Mouse (Mus musculus) liver, embryonic 16.5 days (tissue): ENCODE data around the gene Trpc2. TPM values are rescaled to one million over a fixed set of nuclear protein-coding genes. Genes with fewer than 3 reads are reported as not detected.
"Not testable (repeated sequence)": the region's sequence is repeated elsewhere in the genome, so short reads cannot be mapped to it uniquely, and the experiment has no call there.

Experiments used
- ATAC-seq: fragments of 200-750 bp; cut with Nextera tagmentation; 2 replicates; pipeline ENCODE4 v1.8.0; 2017; ENCODE audit warnings: low read depth, mild to moderate bottlenecking, moderate number of reproducible peaks, moderate library complexity
- H3K27ac ChIP-seq: fragments of 300-500 bp; sonication (generic); 2 replicates; pipeline ENCODE4 v1.5.1; 2014; ENCODE audit warnings: mild to moderate bottlenecking, low read length
- H3K27me3 ChIP-seq: fragments of 300-500 bp; sonication (generic); 2 replicates; pipeline ENCODE4 v1.6.1; 2014; ENCODE audit warnings: low read depth, low read length, mixed read lengths; ENCODE audit not compliant: control insufficient read depth, insufficient read depth
- H3K36me3 ChIP-seq: fragments of 300-500 bp; sonication (generic); 2 replicates; pipeline ENCODE4 v1.6.1; 2014; ENCODE audit warnings: mild to moderate bottlenecking; ENCODE audit not compliant: control insufficient read depth, insufficient read depth
- H3K4me1 ChIP-seq: fragments of 300-500 bp; sonication (generic); 2 replicates; pipeline ENCODE4 v1.6.1; 2014; ENCODE audit warnings: low read depth, low read length, mixed read lengths; ENCODE audit not compliant: control insufficient read depth
- H3K4me2 ChIP-seq: fragments of 300-500 bp; sonication (generic); 2 replicates; pipeline ENCODE4 v1.6.1; 2014; ENCODE audit warnings: low read depth, low read length, mixed read lengths
- H3K4me3 ChIP-seq: fragments of 300-500 bp; sonication (generic); 2 replicates; pipeline ENCODE4 v1.5.1; 2014; ENCODE audit warnings: low read depth, mild to moderate bottlenecking, low read length
- H3K9ac ChIP-seq: fragments of 300-500 bp; sonication (generic); 2 replicates; pipeline ENCODE4 v1.6.1; 2014; ENCODE audit warnings: low read depth, low read length
- H3K9me3 ChIP-seq: fragments of 300-500 bp; sonication (generic); replicated peaks from 2 replicates; pipeline ENCODE4 v1.6.1; 2016; ENCODE audit warnings: low read length; ENCODE audit not compliant: control insufficient read depth
- WGBS: fragments of 180-500 bp; shearing (Covaris S2); extraction: QIAGEN DNeasy Blood & Tissue Kit; methylation state at CpG from one replicate; pipeline ENCODE4 v1.1.7; 2014; ENCODE audit not compliant: insufficient replicate concordance; 5-methylcytosine and 5-hydroxymethylcytosine counted together
- polyA plus RNA-seq: library from polyadenylated mRNA; unstranded; fragments of >200 nt; fragmentation: Nextera tagmentation; extraction: Ambion mirVana; gene quantifications from 2 replicates; pipeline ENCODE4 v1.2.1, GENCODE M21; 2015

Trpc2 gene
- polyA plus RNA-seq: 0.07 TPM in 1 of 2 replicates, not detected in the other

DNA sequence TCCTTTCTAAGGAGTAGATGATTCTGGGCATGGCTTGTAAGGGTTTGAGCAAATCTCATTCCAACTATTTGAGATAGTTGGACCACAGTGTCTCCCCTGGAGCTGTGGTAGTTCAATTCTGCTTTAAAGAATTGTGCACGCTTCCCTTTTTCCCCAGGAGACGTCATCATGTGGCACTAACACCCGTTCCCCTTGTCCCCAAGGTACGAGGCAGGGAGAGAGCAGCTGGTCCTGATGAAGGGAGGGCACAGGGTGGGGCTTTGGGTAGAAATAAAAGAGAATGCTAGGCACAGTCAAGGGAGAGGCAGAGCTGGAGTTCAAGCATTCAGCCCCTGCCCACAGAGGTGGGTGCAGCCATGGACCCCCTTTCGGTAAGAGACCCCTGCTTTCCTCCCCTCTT lies at the start of gene Trpc2:
Gene Trpc2, plus strand, starts transcription at position 301 of the 400 bp plus-strand sequence.
- no peak within 1 kb of the TSS for H3K4me2 ChIP-seq
- H3K9ac ChIP-seq: no peak within 1 kb of the TSS
- no peaks in the 10 kb centered on the region for H3K27me3 ChIP-seq
- H3K4me1 ChIP-seq: no peaks in the 10 kb centered on the region
- WGBS: 74% methylated on average over 5 of the region's 5 CpGs
- H3K4me3 ChIP-seq: no peak within 1 kb of the TSS
- ATAC-seq: no peak
- H3K36me3 ChIP-seq: peaks cover 26% of the 10 kb centered on the region
- no peaks in the 10 kb centered on the region for H3K9me3 ChIP-seq
- H3K27ac ChIP-seq: no peak within 1 kb of the TSS

DNA sequence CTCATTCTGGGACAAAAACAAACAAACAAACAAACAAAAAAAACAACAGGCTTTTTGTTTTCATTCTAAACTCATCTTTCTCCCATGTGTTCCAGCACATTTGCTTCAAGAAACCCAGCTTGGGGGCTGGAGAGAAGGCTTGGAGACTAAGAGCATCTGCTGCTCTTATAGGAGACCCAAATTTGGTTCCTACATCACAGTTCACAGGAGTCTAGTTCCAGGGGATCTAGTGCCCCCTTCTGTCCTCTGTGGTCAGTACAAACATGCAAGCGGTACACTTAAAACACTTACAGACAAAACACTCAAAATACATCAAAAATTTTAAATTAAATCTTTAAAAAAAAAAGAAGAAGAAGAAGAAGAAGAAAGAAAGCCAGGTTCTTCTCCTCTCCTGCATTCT lies 48.0 kb upstream of the Trpc2 start:
- H3K27ac ChIP-seq: no peak overlapping the region
- no peak overlapping the region for H3K9ac ChIP-seq
- H3K9me3 ChIP-seq: no peaks in the 10 kb centered on the region
- peaks cover 19% of the 10 kb centered on the region for H3K36me3 ChIP-seq
- H3K4me3 ChIP-seq: no peak overlapping the region
- H3K27me3 ChIP-seq: no peaks in the 10 kb centered on the region
- no peak overlapping the region for H3K4me2 ChIP-seq
- no peaks in the 10 kb centered on the region for H3K4me1 ChIP-seq
- WGBS: 86% methylated on average over 1 of the region's 1 CpGs
- ATAC-seq: no peak

DNA sequence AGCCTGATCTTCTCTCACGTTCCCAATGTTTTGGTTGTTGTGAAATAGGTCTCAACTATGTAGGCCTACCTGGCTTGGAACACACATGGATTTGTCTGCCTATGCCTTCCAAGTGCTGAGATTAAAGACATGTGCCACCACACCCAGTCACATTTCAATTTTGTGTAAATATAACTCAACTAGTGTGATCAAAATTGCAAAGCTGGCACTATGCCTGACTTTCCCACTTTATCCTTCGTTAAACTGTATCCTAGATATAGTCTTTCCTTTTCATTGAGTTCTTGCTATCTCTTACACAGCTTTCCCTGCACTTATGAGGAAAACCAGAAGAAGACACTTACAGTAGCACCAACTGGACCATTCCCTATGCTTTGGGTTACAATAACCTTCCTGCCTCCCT lies 47.4 kb upstream of the Trpc2 start:
- WGBS: 78% methylated on average over 2 of the region's 2 CpGs
- H3K36me3 ChIP-seq: peaks cover 19% of the 10 kb centered on the region
- no peak for ATAC-seq

DNA sequence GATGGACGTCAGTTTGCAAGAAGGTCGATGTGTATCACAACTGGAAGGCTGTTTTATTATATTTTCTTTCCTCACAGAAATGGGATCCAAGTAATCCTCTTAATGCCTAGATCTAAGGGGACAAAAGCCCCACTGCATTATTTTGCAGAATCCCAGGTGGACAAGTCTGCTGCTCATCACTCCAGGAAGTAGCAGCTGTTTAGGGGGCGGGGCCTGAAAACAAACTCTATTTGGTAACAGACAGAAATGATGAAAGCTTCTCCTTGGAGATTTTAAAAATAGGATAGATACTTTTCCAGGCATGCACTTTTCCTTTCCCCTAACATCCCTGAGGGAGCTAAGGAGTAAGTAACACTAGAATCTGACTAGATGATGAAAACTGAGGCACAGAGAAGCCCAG lies 45.6 kb upstream of the Trpc2 start:
- Histone ChIP-seq H3K4me2 (no peak overlapping the region), H3K36me3 (peaks cover 19% of the 10 kb centered on the region), H3K27me3 (no peaks in the 10 kb centered on the region), H3K27ac (no peak overlapping the region), H3K9ac (no peak overlapping the region), H3K4me1 (no peaks in the 10 kb centered on the region), H3K9me3 (no peaks in the 10 kb centered on the region), H3K4me3 (no peak overlapping the region)
- ATAC-seq: no peak
- 77% methylated on average over 3 of the region's 3 CpGs for WGBS

More for the DNA sequence above, 47.4 kb upstream of the Trpc2 start:
- no peaks in the 10 kb centered on the region for H3K4me1 ChIP-seq
- no peak overlapping the region for H3K4me2 ChIP-seq
- no peak overlapping the region for H3K27ac ChIP-seq
- no peaks in the 10 kb centered on the region for H3K27me3 ChIP-seq
- H3K9me3 ChIP-seq: no peaks in the 10 kb centered on the region
- H3K9ac ChIP-seq: no peak overlapping the region
- no peak overlapping the region for H3K4me3 ChIP-seq

DNA sequence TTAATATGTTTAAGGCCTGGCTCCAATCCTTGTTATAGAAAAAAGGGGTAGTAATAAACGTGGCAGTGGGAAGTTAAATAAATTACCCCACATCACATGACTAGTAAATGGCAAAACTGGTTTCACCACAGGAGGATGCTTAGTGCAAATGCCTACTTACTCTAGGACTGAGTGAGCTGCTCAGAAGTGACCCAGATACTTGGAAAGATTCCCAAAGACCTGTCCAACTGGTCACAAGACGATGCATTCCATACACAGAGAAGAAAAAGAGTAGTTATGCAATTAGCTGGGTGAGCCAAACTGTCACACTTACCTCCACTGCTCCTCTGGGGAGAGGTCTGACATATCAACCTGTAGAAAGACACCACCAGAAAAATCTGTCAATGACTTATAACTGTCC lies 40.6 kb upstream of the Trpc2 start:
- Histone ChIP-seq H3K36me3 (peaks cover 13% of the 10 kb centered on the region; the same call in 1 of the 2 replicates), H3K27ac (no peak overlapping the region), H3K9ac (no peak overlapping the region), H3K4me2 (no peak overlapping the region), H3K9me3 (no peaks in the 10 kb centered on the region), H3K27me3 (no peaks in the 10 kb centered on the region), H3K4me3 (no peak overlapping the region), H3K4me1 (no peaks in the 10 kb centered on the region)
- 59% methylated on average over 2 of the region's 2 CpGs for WGBS
- no peak for ATAC-seq

DNA sequence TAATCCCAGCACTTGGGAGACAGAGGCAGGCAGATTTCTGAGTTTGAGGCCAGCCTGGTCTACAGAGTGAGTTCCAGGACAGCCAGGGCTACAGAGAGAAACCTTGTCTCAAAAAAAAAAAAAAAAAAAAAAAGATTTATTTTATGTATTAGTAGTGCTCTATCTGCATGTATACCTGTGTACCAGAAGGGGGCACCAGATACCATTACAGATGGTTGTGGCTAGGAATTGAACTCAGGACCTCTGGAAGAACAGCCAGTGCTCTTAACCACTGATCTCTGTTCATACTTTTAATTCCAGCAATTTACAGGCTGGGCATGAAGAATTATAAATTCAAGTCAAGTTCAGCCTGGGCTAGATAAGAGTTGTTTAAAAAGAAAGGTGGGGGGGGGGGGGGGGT lies 34.4 kb upstream of the Trpc2 start:
- H3K27ac ChIP-seq, H3K27me3 ChIP-seq, ATAC-seq, H3K4me3 ChIP-seq, H3K9ac ChIP-seq, H3K9me3 ChIP-seq, H3K4me2 ChIP-seq, H3K36me3 ChIP-seq, H3K4me1 ChIP-seq: not testable (repeated sequence)

DNA sequence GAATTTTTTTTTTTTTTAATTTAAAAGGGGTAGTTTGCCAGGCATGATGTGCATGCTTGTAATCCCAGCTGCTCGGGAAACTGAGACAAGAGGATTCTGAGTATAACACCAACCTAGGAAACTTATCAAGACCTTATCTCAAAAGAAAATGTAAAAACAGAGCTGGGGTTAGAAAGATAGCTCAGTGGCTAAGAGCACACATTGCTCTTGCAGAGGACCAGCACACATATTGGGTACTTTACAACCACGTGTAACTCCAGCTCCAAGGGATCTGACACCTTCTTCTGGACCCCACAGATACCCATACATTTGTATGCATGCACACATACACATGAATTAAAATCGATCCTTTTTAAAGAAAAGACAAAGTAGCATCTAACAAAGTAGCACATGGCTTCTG lies 21.6 kb upstream of the Trpc2 start:
- Histone ChIP-seq H3K27me3 (no peaks in the 10 kb centered on the region), H3K4me3 (no peak overlapping the region), H3K4me1 (peaks cover 19% of the 10 kb centered on the region), H3K36me3 (peaks cover 2% of the 10 kb centered on the region; the same call in 1 of the 2 replicates), H3K9me3 (no peaks in the 10 kb centered on the region), H3K4me2 (no peak overlapping the region), H3K27ac (no peak overlapping the region), H3K9ac (no peak overlapping the region)
- WGBS: 37% methylated on average over 3 of the region's 3 CpGs
- no peak for ATAC-seq

DNA sequence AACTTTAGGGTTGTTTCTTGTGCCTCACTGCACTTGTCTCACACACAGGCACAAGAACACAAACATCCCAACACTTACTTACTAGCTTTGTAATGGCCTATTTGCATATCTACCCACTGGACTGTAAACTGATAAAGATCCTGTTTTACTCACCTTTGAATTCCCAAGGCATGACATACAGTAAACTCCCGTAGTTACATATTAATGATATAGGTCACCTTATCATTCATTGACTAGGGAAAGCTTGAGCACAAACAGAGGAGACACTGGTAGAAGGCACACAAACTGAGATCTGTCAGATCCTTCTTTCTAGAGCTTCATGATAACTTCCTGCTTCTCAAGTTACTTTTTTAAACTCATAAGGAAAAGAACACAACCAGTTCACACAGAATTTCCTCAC lies 20.7 kb upstream of the Trpc2 start:
- WGBS: 70% methylated on average over 1 of the region's 1 CpGs
- H3K27me3 ChIP-seq: no peaks in the 10 kb centered on the region
- no peak for ATAC-seq
- peaks cover 21% of the 10 kb centered on the region for H3K4me1 ChIP-seq
- H3K9ac ChIP-seq: no peak overlapping the region
- H3K36me3 ChIP-seq: peaks cover 2% of the 10 kb centered on the region; the same call in 1 of the 2 replicates
- peak overlapping the region; percentile 17; the same call in 1 of the 2 replicates for H3K4me2 ChIP-seq
- H3K9me3 ChIP-seq: no peaks in the 10 kb centered on the region
- H3K27ac ChIP-seq: no peak overlapping the region
- H3K4me3 ChIP-seq: no peak overlapping the region

DNA sequence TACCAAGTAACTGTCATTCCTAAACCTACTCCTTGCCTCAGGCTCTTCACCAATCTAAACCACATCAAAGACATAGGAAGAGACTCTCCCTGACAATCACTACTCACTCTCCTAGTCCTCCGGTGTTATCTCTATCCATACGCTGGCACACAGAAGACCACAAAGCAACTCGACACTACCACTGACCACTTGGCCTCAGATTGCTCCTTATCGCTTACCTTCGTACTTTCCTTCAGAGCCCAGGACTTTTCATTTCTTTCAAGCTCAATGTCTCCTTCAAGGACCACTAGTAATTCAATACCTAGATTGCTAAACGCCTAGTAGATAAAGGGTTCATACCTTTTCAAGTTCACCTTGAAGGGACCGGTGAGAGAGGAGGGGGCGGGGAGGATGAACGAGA lies 19.0 kb upstream of the Trpc2 start:
- Histone ChIP-seq H3K4me2 (peak overlapping the region; percentile 80), H3K4me1 (peaks cover 21% of the 10 kb centered on the region), H3K36me3 (peaks cover 2% of the 10 kb centered on the region; the same call in 1 of the 2 replicates), H3K9ac (peak overlapping the region; percentile 21), H3K4me3 (peak overlapping the region; percentile 69), H3K27ac (no peak overlapping the region), H3K9me3 (no peaks in the 10 kb centered on the region), H3K27me3 (no peaks in the 10 kb centered on the region)
- ATAC-seq: no peak
- 31% methylated on average over 9 of the region's 9 CpGs for WGBS
